Mouse (Mus musculus) heart, embryonic 14.5 days (tissue): ENCODE data around the gene Uspl1. TPM values are rescaled to one million over a fixed set of nuclear protein-coding genes. Genes with fewer than 3 reads are reported as not detected.

Source experiments
- ATAC-seq: fragments of 200-750 bp; cut with Nextera tagmentation; 2 replicates; pipeline ENCODE4 v1.8.0; 2017; ENCODE audit warnings: low read depth, moderate TSS enrichment; ENCODE audit not compliant: insufficient number of reproducible peaks, insufficient read depth, low FRiP score
- H3K27ac ChIP-seq, 2 experiments: fragments of 200-500 bp in 1 of 2; fragments of 300-500 bp in 1 of 2; sonication (generic) in 1 of 2; replicated peaks in 1 of 2; 2 replicates each; pipeline ENCODE4 v1.5.1; 2012 to 2014; ENCODE audit warnings: low read depth in 2 of 2, low read length in 2 of 2, control low read depth in 1 of 2, mild to moderate bottlenecking in 1 of 2, mixed read lengths in 1 of 2; ENCODE audit not compliant: control insufficient read depth in 1 of 2, insufficient read depth in 1 of 2
- H3K27me3 ChIP-seq: fragments of 300-500 bp; sonication (generic); 2 replicates; pipeline ENCODE4 v1.6.1; 2014; ENCODE audit warnings: mild to moderate bottlenecking, low read length, control low read depth; ENCODE audit not compliant: control insufficient read depth, insufficient read depth
- H3K36me3 ChIP-seq: fragments of 300-500 bp; sonication (generic); 2 replicates; pipeline ENCODE4 v1.6.1; 2014; ENCODE audit warnings: mild to moderate bottlenecking, control low read depth, low read length, mixed read lengths; ENCODE audit not compliant: control insufficient read depth, insufficient read depth
- H3K4me1 ChIP-seq, 2 experiments: fragments of 200-500 bp in 1 of 2; fragments of 300-500 bp in 1 of 2; sonication (generic) in 1 of 2; 2 replicates each; pipeline ENCODE4 v1.6.1; 2012 to 2014; ENCODE audit warnings: low read length in 2 of 2, control low read depth in 1 of 2, mixed read lengths in 1 of 2; ENCODE audit not compliant: control insufficient read depth in 2 of 2, insufficient read depth in 2 of 2
- H3K4me2 ChIP-seq: fragments of 300-500 bp; sonication (generic); 2 replicates; pipeline ENCODE4 v1.6.1; 2014; ENCODE audit warnings: mild to moderate bottlenecking, low read length
- H3K4me3 ChIP-seq, 2 experiments: fragments of 200-500 bp in 1 of 2; fragments of 300-500 bp in 1 of 2; sonication (generic) in 1 of 2; 2 replicates each; pipeline ENCODE4 v1.5.1; 2012 to 2014; ENCODE audit warnings: low read length in 2 of 2, mild to moderate bottlenecking in 2 of 2, control low read depth in 1 of 2, low read depth in 1 of 2, moderate library complexity in 1 of 2; ENCODE audit not compliant: control insufficient read depth in 1 of 2, insufficient read depth in 1 of 2
- H3K9ac ChIP-seq: fragments of 300-500 bp; sonication (generic); 2 replicates; pipeline ENCODE4 v1.6.1; 2014; ENCODE audit warnings: mild to moderate bottlenecking, low read length
- H3K9me3 ChIP-seq: fragments of 300-500 bp; sonication (generic); 2 replicates; pipeline ENCODE4 v1.6.1; 2016; ENCODE audit warnings: low read length, control low read depth; ENCODE audit not compliant: control insufficient read depth
- WGBS: fragments of 180-500 bp; shearing (Covaris S2); extraction: QIAGEN DNeasy Blood & Tissue Kit; methylation state at CpG from one replicate; pipeline ENCODE4 v1.1.7; 2014; 5-methylcytosine and 5-hydroxymethylcytosine counted together
- polyA plus RNA-seq: library from polyadenylated mRNA; unstranded; fragments of >200 nt; fragmentation: Nextera tagmentation; extraction: Ambion mirVana; gene quantifications from 2 replicates; pipeline ENCODE4 v1.2.1, GENCODE M21; 2014

The Uspl1 gene
- polyA plus RNA-seq, 1 experiment from 2014 or later: 35.2 TPM

DNA sequence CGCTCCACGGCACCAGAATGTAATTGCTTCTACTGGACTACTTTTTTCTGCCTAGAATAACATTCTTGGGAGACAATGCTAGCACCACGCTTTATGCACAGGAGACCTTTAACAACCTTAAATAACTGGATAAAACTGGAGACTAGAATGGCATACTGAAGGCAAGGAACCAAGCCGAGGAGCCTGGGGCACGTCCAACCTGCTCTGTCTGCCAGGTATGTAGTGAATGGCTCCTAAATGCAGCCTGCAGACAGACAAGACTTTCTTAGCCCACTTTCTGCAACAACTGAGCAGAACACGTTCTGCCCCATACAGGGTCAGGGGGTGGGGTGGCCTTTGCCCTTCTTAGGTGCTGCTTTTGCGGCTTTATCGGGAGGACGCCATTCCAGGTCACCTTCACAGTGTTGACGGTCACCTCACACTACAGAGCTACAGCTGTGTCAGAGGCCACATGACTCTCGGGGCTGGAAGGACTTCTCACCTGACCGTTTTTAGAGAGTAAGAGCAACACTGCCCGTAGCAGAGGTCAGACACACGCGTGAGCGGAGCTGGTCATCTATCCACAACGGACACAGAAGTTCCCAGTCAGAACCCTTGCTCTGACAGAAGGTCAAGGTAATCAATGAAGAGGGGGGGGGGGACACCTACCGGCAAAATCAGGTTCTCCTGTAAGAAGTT lies 27.1 kb upstream of the Uspl1 start:
- Histone ChIP-seq H3K27ac (no peak overlapping the region), H3K4me3 (no peak overlapping the region), H3K9me3 (no peaks in the 10 kb centered on the region), H3K27me3 (no peaks in the 10 kb centered on the region), H3K4me1 (no peaks in the 10 kb centered on the region), H3K9ac (no peak overlapping the region), H3K36me3 (no peaks in the 10 kb centered on the region), H3K4me2 (no peak overlapping the region)
- WGBS: 74% methylated on average over 18 of the region's 18 CpGs
- no peak for ATAC-seq

GRCm38 (mm10) chr5:149159021-149159420 lies 25.1 kb upstream of the Uspl1 start:
- Histone ChIP-seq H3K4me3 (no peak overlapping the region), H3K4me2 (no peak overlapping the region), H3K36me3 (no peaks in the 10 kb centered on the region), H3K27me3 (no peaks in the 10 kb centered on the region), H3K9me3 (no peaks in the 10 kb centered on the region), H3K27ac (no peak overlapping the region), H3K9ac (no peak overlapping the region), H3K4me1 (no peaks in the 10 kb centered on the region)
- no peak for ATAC-seq
- WGBS: 72% methylated on average over 6 of the region's 6 CpGs

- Histone ChIP-seq H3K4me2 (no peak overlapping the region), H3K4me1 (no peaks in the 10 kb centered on the region), H3K27ac (no peak overlapping the region), H3K9me3 (no peaks in the 10 kb centered on the region), H3K36me3 (no peaks in the 10 kb centered on the region), H3K4me3 (no peak overlapping the region), H3K9ac (no peak overlapping the region), H3K27me3 (no peaks in the 10 kb centered on the region)
- whole genome bisulfite sequencing: 61% methylated on average over 4 of the region's 4 CpGs
- no peak for ATAC-seq
Observed at GRCm38 (mm10) chr5:149160469-149160868, 23.7 kb upstream of the Uspl1 start.

GRCm38 (mm10) chr5:149162890-149163289 lies 21.3 kb upstream of the Uspl1 start:
- H3K27ac ChIP-seq: no peak overlapping the region; a peak in 1 of 4 replicates
- no peak for ATAC-seq

GRCm38 (mm10) chr5:149164881-149165280 lies 19.3 kb upstream of the Uspl1 start:
- H3K4me1 ChIP-seq: no peaks in the 10 kb centered on the region
- H3K9me3 ChIP-seq: no peaks in the 10 kb centered on the region
- H3K27me3 ChIP-seq: no peaks in the 10 kb centered on the region
- no peak overlapping the region for H3K4me3 ChIP-seq
- 46% methylated on average over 7 of the region's 7 CpGs for WGBS
- no peak for ATAC-seq
- no peak overlapping the region for H3K4me2 ChIP-seq
- no peaks in the 10 kb centered on the region for H3K36me3 ChIP-seq
- H3K9ac ChIP-seq: no peak overlapping the region
- no peak overlapping the region for H3K27ac ChIP-seq

More at GRCm38 (mm10) chr5:149162890-149163289, 21.3 kb upstream of the Uspl1 start:
- Histone ChIP-seq H3K4me2 (no peak overlapping the region), H3K4me3 (no peak overlapping the region), H3K4me1 (no peaks in the 10 kb centered on the region), H3K27me3 (no peaks in the 10 kb centered on the region), H3K9ac (no peak overlapping the region), H3K9me3 (no peaks in the 10 kb centered on the region), H3K36me3 (no peaks in the 10 kb centered on the region)
- WGBS: 67% methylated on average over 7 of the region's 7 CpGs

DNA sequence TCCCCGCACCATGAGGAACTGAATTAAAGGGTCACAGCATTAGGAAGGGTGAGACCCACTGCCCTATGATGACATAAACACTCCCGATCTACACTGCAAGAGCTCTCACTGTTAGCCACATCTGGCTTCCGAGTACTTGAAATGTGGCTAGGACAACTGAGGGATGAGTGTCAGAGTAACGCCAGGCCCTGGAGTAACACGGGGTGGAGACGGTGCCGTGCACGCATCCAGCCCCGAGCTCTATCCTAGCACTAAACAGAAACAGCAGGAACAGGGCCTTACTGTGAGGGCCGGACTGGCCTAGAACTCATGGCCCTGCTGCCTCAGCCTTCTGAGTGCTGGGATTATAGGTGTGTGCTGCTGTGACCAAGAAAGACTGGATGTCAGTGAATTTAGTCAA lies 18.1 kb upstream of the Uspl1 start:
- H3K4me2 ChIP-seq: no peak overlapping the region
- H3K4me1 ChIP-seq: no peaks in the 10 kb centered on the region
- no peak overlapping the region for H3K4me3 ChIP-seq
- H3K9ac ChIP-seq: no peak overlapping the region
- ATAC-seq: no peak
- H3K9me3 ChIP-seq: no peaks in the 10 kb centered on the region
- H3K27me3 ChIP-seq: no peaks in the 10 kb centered on the region
- H3K36me3 ChIP-seq: no peaks in the 10 kb centered on the region
- 90% methylated on average over 10 of the region's 10 CpGs for WGBS
- H3K27ac ChIP-seq: no peak overlapping the region

GRCm38 (mm10) chr5:149168051-149168450 lies 16.1 kb upstream of the Uspl1 start:
- Histone ChIP-seq H3K36me3 (no peaks in the 10 kb centered on the region), H3K9ac (no peak overlapping the region), H3K27ac (no peak overlapping the region), H3K4me3 (no peak overlapping the region), H3K9me3 (no peaks in the 10 kb centered on the region), H3K27me3 (no peaks in the 10 kb centered on the region), H3K4me2 (no peak overlapping the region), H3K4me1 (no peaks in the 10 kb centered on the region)
- ATAC-seq: no peak
- 78% methylated on average over 2 of the region's 2 CpGs for WGBS

- no peak overlapping the region for H3K9ac ChIP-seq
- no peaks in the 10 kb centered on the region for H3K27me3 ChIP-seq
- no peak overlapping the region for H3K4me2 ChIP-seq
- no peaks in the 10 kb centered on the region for H3K9me3 ChIP-seq
- H3K4me1 ChIP-seq: no peaks in the 10 kb centered on the region
- no peak overlapping the region for H3K4me3 ChIP-seq
- H3K36me3 ChIP-seq: no peaks in the 10 kb centered on the region
- H3K27ac ChIP-seq: no peak overlapping the region
- ATAC-seq: no peak
- 84% methylated on average over 9 of the region's 9 CpGs for whole genome bisulfite sequencing
Observed at GRCm38 (mm10) chr5:149168816-149169215, 15.3 kb upstream of the Uspl1 start.
